Mouse (Mus musculus) stomach, postnatal 0 days (tissue): ENCODE data around the gene Iqschfp. TPM values are rescaled to one million over a fixed set of nuclear protein-coding genes. Genes with fewer than 3 reads are reported as not detected.

Experiments used
- ATAC-seq: fragments of 200-750 bp; cut with Nextera tagmentation; 2 replicates; pipeline ENCODE4 v1.8.0; 2017; ENCODE audit not compliant: low FRiP score, low TSS enrichment
- DNase-seq: peaks from one replicate; pipeline ENCODE4 v3.0.0-alpha.2; 2016; ENCODE audit warnings: low spot score
- H3K27ac ChIP-seq: fragments of 300-500 bp; sonication (generic); replicated peaks from 2 replicates; pipeline ENCODE4 v1.5.1; 2014; ENCODE audit warnings: mild to moderate bottlenecking, control low read depth
- H3K27me3 ChIP-seq: fragments of 300-500 bp; sonication (generic); 2 replicates; pipeline ENCODE4 v1.6.1; 2014; ENCODE audit warnings: low read length; ENCODE audit not compliant: control insufficient read depth, insufficient read depth
- H3K36me3 ChIP-seq: fragments of 300-500 bp; sonication (generic); 2 replicates; pipeline ENCODE4 v1.6.1; 2014; ENCODE audit warnings: low read length, mixed read lengths; ENCODE audit not compliant: control insufficient read depth, insufficient read depth
- H3K4me1 ChIP-seq: fragments of 300-500 bp; sonication (generic); replicated peaks from 2 replicates; pipeline ENCODE4 v1.6.1; 2014; ENCODE audit warnings: antibody characterized with exemption; ENCODE audit not compliant: control insufficient read depth, insufficient read depth
- H3K4me2 ChIP-seq: fragments of 300-500 bp; sonication (generic); replicated peaks from 2 replicates; pipeline ENCODE4 v1.6.1; 2014; ENCODE audit warnings: low read depth, mild to moderate bottlenecking, control low read depth, moderate library complexity
- H3K4me3 ChIP-seq: fragments of 300-500 bp; sonication (generic); 2 replicates; pipeline ENCODE4 v1.5.1; 2014; ENCODE audit warnings: low read depth, low read length, control low read depth
- H3K9ac ChIP-seq: fragments of 300-500 bp; sonication (generic); 2 replicates; pipeline ENCODE4 v1.6.1; 2014; ENCODE audit warnings: mild to moderate bottlenecking, low read length, control low read depth, mixed read lengths
- H3K9me3 ChIP-seq: fragments of 300-500 bp; sonication (generic); 2 replicates; pipeline ENCODE4 v1.6.1; 2016; ENCODE audit warnings: low read length; ENCODE audit not compliant: control insufficient read depth
- CTCF ChIP-seq: IDR thresholded peaks from 2 replicates; pipeline ENCODE4 v1.5.1; 2016; ENCODE audit warnings: antibody characterized with exemption, low read depth, mild to moderate bottlenecking, moderate library complexity
- EP300 ChIP-seq: optimal IDR thresholded peaks from 2 replicates; pipeline ENCODE3; 2016; ENCODE audit warnings: antibody characterized with exemption
- WGBS: fragments of 180-500 bp; shearing (Covaris S2); extraction: QIAGEN DNeasy Blood & Tissue Kit; methylation state at CpG from one replicate; pipeline ENCODE4 v1.1.7; 2014; 5-methylcytosine and 5-hydroxymethylcytosine counted together
- polyA plus RNA-seq: library from polyadenylated mRNA; unstranded; fragments of >200 nt; fragmentation: Nextera tagmentation; extraction: Ambion mirVana; gene quantifications from 2 replicates; pipeline ENCODE4 v1.2.1, GENCODE M21; 2015

The Iqschfp gene
- polyA plus RNA-seq, 1 experiment from 2014 or later: 0.08 TPM

DNA sequence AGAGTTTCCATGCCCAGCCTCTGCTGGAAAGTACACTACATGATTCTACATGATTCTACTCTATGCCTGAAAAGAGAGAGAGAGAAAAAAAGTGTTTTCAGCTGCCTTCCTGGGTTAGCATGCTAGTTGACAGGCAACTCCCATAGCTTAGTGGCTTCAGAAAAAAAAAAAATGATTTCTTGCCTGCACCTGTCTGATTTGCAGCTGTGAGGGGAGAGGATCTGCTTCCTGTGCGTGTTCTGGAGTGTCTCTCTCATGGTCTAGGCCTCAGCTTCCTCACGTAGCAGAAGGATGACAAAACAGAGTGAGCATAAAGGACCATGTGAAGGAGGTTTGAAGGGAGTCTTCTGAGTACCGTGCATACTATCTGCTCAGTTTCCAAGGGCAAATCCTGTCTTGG is 39.9 kb downstream of the Iqschfp start:
- Histone ChIP-seq H3K27ac (no peak overlapping the region), H3K27me3 (no peaks in the 10 kb centered on the region), H3K36me3 (no peaks in the 10 kb centered on the region), H3K4me1 (no peaks in the 10 kb centered on the region), H3K4me2 (no peak overlapping the region), H3K9me3 (no peaks in the 10 kb centered on the region), H3K9ac (no peak overlapping the region), H3K4me3 (no peak overlapping the region)
- WGBS: 64% methylated on average over 3 of the region's 3 CpGs
- DNase-seq (no peak), ATAC-seq (no peak)
- no peak for TF ChIP-seq CTCF

DNA sequence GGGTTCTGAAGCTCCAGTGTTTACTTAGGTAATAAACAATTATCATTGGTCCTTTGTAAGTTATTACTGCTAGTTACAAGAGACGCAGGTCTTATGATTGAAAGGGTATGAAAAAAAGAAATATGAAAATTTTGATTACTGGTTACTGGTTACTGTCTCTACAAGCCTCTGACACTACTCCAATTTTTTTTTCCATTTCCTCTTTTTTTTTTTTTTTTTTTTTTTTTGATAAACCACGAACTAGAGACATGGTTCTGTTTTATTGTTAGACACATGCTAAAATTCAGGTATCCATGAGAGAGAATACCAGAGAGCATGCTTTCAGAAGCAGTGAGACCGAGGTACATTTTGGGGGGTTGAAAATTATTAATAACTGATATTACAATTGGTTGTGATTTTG is 43.8 kb downstream of the Iqschfp start:
- Histone ChIP-seq H3K27ac (no peak overlapping the region), H3K4me2 (no peak overlapping the region), H3K4me1 (no peaks in the 10 kb centered on the region), H3K9ac (no peak overlapping the region), H3K27me3 (no peaks in the 10 kb centered on the region), H3K36me3 (no peaks in the 10 kb centered on the region), H3K4me3 (no peak overlapping the region), H3K9me3 (no peaks in the 10 kb centered on the region)
- DNase-seq: no peak
- WGBS: 60% methylated on average over 3 of the region's 3 CpGs
- ATAC-seq: no peak
- TF ChIP-seq CTCF (no peak), EP300 (no peak)

DNA sequence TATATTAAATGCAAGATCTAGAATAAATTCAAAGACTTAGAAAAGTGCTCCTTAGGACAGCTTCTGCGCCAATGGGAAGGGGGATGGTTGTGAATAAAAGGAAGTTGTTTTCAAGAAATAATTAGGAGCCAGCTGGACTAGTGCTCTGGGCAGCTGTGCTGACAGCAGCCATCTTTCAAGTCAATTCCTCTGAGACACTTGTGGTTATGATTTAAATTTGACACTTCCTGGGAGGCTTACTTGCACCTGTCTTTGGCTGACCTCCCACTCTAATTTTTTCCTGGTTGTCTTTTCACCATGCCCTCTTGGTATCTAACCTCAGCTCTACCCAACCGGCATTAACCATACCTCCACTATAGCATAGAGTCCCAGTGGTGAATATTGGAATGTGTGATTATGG is 55.0 kb downstream of the Iqschfp start:
- DNase-seq (no peak), ATAC-seq (no peak)
- WGBS: 66% methylated on average over 2 of the region's 2 CpGs
- Histone ChIP-seq H3K27ac (no peak overlapping the region), H3K27me3 (no peaks in the 10 kb centered on the region), H3K9me3 (no peaks in the 10 kb centered on the region), H3K4me3 (no peak overlapping the region), H3K4me2 (no peak overlapping the region), H3K4me1 (no peaks in the 10 kb centered on the region), H3K9ac (no peak overlapping the region), H3K36me3 (no peaks in the 10 kb centered on the region)
- TF ChIP-seq EP300: no peak
- no peak for TF ChIP-seq CTCF

DNA sequence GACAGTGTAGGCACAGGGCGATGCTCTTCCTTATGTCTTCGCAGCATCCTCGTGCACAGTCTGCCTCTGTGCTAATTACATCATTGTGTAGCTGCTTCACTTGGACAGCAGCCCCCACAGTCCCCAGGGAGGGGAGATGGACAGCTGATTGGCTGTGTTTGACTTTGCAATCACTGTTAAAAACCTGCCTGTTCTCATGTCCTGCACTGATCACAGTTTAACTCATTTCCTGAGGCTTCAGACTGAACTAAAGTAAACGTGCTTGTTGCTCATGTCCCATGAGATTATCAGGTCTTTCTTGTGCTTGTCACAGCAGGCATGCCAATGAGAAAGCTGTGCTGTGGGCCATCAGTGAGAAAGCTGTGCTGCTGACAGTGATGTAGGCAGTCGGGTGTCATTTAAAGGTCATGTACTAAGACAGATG is 60.5 kb downstream of the Iqschfp start:
- no peak for DNase-seq
- no peak for ATAC-seq
- H3K9me3 ChIP-seq: no peaks in the 10 kb centered on the region
- H3K4me2 ChIP-seq: no peak overlapping the region
- no peaks in the 10 kb centered on the region for H3K4me1 ChIP-seq
- no peak overlapping the region for H3K27ac ChIP-seq
- H3K9ac ChIP-seq: no peak overlapping the region
- H3K4me3 ChIP-seq: no peak overlapping the region
- H3K27me3 ChIP-seq: no peaks in the 10 kb centered on the region
- no peaks in the 10 kb centered on the region for H3K36me3 ChIP-seq
- 53% methylated on average over 5 of the region's 5 CpGs for WGBS
- no peak for TF ChIP-seq EP300

DNA sequence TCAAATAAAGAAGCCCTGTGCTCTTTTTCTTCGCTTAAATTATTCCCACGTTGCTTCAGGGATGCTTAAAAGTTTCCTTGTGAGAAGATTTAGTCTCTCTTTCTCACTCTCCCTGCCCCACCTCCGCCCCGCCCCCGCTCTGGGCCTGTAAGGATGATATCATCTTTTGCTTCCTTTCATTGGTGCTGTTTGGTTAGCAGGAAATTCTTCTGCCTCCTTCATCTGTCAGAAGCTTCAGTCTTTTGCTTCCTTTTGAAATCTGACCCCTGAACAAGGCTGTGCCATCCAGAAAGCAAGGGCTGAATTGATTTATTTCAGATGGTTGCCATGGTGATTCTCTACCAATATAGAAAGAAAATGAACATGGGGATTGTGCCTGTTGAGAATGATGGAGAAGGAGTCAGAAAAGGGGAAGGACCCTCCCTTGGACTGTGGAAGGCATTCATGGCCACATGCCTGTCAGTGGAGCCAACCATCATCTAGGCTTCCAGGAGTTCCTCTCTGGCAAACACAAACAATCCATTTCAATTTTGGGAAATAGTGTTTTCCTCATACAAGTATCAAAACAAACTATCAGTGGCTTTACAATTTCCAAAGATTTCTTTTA is 62.5 kb downstream of the Iqschfp start:
- ATAC-seq: no peak
- Histone ChIP-seq H3K36me3 (no peaks in the 10 kb centered on the region), H3K9me3 (no peaks in the 10 kb centered on the region), H3K27me3 (no peaks in the 10 kb centered on the region), H3K4me2 (no peak overlapping the region), H3K4me3 (no peak overlapping the region), H3K27ac (no peak overlapping the region), H3K9ac (no peak overlapping the region), H3K4me1 (no peaks in the 10 kb centered on the region)
- peak; percentile 14 for DNase-seq
- no peak for TF ChIP-seq CTCF
- TF ChIP-seq EP300: no peak
- WGBS: 24% methylated on average over 5 of the region's 5 CpGs

DNA sequence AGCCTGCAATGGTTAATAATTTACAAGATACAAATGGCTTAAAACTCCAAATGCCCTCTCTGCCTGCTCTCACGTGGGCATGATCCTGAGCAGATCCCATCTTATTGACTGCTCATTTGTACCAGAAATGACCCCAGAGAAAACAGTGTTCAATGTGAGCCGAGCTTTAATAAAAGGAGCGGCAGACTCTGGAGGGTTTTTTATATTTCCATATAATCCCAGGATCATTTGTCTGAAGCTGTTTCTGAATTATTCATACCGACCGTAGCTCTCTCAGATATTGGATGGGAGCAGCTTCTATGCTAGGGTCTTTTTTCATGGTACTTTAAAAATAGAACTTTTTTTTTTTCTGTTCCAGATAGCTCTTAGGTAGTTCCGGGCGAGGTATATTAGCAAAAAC is 67.6 kb downstream of the Iqschfp start:
- WGBS: 43% methylated on average over 7 of the region's 7 CpGs
- no peak for DNase-seq
- H3K9ac ChIP-seq: no peak overlapping the region
- no peak for ATAC-seq
- H3K4me2 ChIP-seq: no peak overlapping the region
- H3K4me1 ChIP-seq: no peaks in the 10 kb centered on the region
- H3K27me3 ChIP-seq: no peaks in the 10 kb centered on the region
- no peak overlapping the region for H3K27ac ChIP-seq
- H3K36me3 ChIP-seq: no peaks in the 10 kb centered on the region
- TF ChIP-seq CTCF (no peak), EP300 (no peak)
- no peaks in the 10 kb centered on the region for H3K9me3 ChIP-seq
- no peak overlapping the region for H3K4me3 ChIP-seq
